Mouse (Mus musculus) 3T3-L1 (cell line): ENCODE measurements around the gene Ephb3.

Experiments used
- DNase-seq: peaks from one replicate; pipeline ENCODE4 v3.0.0-alpha.2; 2015; ENCODE audit warnings: low read depth, low spot score

The Ephb3 gene

GRCm38 (mm10) chr16:21205093-21205886, 735 bp downstream of the Ephb3 start:
- DNase-seq = peak; percentile 47

- peak; percentile 42 for DNase-seq
These were observed 3.5 kb downstream of the Ephb3 start for GRCm38 (mm10) chr16:21208001-21208565.

- DNase-seq = no peak
These were observed 4.7 kb downstream of the Ephb3 start for GRCm38 (mm10) chr16:21209290-21209689.

- peak; percentile 58 for DNase-seq
These were observed 5.6 kb downstream of the Ephb3 start for GRCm38 (mm10) chr16:21210204-21210603.

GRCm38 (mm10) chr16:21210667-21211338, 6.2 kb downstream of the Ephb3 start:
- DNase-seq = peak; percentile 100

GRCm38 (mm10) chr16:21211501-21211900, 6.9 kb downstream of the Ephb3 start:
- no peak for DNase-seq

GRCm38 (mm10) chr16:21212369-21212768, 7.8 kb downstream of the Ephb3 start:
- DNase-seq = no peak

- DNase-seq = no peak
These were observed 9.4 kb downstream of the Ephb3 start for GRCm38 (mm10) chr16:21213939-21214338.

GRCm38 (mm10) chr16:21214803-21215202, 10.2 kb downstream of the Ephb3 start:
- DNase-seq = no peak

- no peak for DNase-seq
These were observed 11.5 kb downstream of the Ephb3 start for GRCm38 (mm10) chr16:21216047-21216446.

GRCm38 (mm10) chr16:21217233-21217632, 12.7 kb downstream of the Ephb3 start:
- DNase-seq = no peak

GRCm38 (mm10) chr16:21219656-21220055, 15.1 kb downstream of the Ephb3 start:
- no peak for DNase-seq

- DNase-seq = no peak
These were observed 18.5 kb downstream of the Ephb3 start for GRCm38 (mm10) chr16:21223038-21223437.

- no peak for DNase-seq
These were observed 20.2 kb downstream of the Ephb3 start for GRCm38 (mm10) chr16:21224648-21225240.

- DNase-seq = peak; percentile 49
These were observed 22.1 kb downstream of the Ephb3 start for GRCm38 (mm10) chr16:21226629-21227028.

GRCm38 (mm10) chr16:21235135-21235534, 30.6 kb downstream of the Ephb3 start:
- no peak for DNase-seq

GRCm38 (mm10) chr16:21238722-21239121, 34.2 kb downstream of the Ephb3 start:
- DNase-seq = peak; percentile 80

GRCm38 (mm10) chr16:21240547-21240946, 36.0 kb downstream of the Ephb3 start:
- DNase-seq = no peak

GRCm38 (mm10) chr16:21241030-21241429, 36.5 kb downstream of the Ephb3 start:
- peak; percentile 57 for DNase-seq

- DNase-seq = no peak
These were observed 38.4 kb downstream of the Ephb3 start for GRCm38 (mm10) chr16:21242946-21243345.

GRCm38 (mm10) chr16:21244803-21245202, 40.2 kb downstream of the Ephb3 start:
- DNase-seq = no peak

- no peak for DNase-seq
These were observed 40.8 kb downstream of the Ephb3 start for GRCm38 (mm10) chr16:21245387-21245786.
